Mouse (Mus musculus): ENCODE results near the gene Gpr183.
A peak's percentile ranks its signal among the peaks of the same experiment; 100 is the strongest.

Gpr183 gene

DNA sequence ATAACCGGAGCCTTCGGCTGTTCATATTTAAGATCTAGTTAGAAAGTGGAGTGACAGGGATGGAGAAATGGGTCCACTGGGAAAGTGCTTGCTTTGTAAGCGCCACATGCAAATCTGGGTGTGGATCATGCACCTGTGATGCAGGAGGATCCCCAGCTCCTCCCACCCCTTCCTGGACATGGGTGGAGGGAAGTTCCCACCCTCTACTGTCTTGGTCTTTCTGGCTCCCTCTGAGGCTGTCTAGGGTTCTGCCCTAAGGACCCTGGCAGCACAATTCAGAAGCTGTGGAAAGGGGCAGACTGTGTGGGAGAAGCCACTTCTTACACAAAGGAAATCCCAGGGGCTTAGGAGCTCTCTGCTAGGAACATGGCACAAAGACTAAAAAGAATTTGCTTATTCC is 33.4 kb downstream of the Gpr183 start:
- DNase-seq (ENCODE audit: inconsistent ontology term), result no peak

DNA sequence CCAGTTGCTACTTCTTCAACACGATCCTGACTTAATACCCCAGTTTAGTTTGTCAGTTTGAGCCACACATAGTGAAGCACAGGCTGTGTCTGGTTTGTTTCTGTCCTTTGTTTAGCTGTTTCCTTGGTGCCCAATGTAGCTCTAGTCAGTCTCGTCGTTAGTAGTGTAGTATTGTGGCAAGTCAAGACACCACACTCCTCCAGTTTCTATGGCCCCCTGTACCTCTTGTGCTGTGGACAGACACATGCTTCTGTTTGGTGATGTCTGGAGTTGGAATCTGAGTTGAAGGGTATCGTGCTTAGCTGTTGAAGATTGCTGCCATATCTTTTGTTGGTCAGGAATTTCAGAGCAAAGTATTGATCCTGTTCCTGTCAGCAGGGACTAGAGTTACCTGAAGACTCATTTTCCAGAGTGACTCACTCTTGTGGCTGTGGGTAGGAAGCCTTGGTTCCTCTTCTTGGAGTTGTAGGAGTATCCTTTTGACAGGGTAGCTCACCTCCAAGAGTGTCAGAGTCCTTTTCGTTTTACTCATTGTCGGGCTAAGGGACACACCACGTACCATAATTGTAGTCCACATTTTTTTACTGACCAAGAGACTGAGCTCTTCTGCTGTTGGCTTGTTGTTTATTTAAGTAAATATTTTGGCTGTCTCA is 34.1 kb downstream of the Gpr183 start:
- DNase-seq (ENCODE audit: inconsistent ontology term), result no peak

DNA sequence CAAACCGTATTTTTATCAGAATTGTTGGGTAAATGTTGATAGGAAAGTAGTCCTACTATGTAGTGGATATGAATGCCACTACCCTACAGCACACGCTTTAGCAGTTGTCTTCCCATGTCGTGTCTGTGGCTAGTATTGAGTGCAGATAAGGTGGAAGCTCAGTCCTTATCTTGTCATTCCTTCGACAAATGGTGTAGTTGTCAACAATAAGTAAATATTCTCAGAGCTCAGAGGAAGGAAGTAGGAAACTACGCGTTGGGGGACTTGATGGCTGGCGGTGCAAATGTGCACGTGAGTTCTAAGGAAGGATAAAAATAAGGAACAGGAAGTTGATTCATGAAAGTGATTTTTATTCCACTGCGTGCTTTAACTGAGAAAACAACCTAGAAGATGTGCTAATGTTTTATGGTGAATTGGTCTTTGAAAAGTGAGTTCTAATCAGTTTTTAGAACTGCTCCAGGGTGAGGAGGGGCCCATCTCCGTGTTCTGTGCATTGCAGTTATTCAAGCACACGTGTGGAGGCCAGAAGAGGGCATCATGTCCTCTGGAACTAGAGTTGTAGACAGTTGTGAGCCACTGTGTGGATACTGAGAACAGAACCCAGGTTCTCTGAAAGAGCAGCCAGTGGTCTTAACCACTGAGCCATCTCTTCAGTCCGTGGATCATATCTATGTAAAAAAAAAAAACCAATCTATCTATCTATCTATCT is 35.6 kb downstream of the Gpr183 start:
- DNase-seq (ENCODE audit: inconsistent ontology term), result no peak

DNA sequence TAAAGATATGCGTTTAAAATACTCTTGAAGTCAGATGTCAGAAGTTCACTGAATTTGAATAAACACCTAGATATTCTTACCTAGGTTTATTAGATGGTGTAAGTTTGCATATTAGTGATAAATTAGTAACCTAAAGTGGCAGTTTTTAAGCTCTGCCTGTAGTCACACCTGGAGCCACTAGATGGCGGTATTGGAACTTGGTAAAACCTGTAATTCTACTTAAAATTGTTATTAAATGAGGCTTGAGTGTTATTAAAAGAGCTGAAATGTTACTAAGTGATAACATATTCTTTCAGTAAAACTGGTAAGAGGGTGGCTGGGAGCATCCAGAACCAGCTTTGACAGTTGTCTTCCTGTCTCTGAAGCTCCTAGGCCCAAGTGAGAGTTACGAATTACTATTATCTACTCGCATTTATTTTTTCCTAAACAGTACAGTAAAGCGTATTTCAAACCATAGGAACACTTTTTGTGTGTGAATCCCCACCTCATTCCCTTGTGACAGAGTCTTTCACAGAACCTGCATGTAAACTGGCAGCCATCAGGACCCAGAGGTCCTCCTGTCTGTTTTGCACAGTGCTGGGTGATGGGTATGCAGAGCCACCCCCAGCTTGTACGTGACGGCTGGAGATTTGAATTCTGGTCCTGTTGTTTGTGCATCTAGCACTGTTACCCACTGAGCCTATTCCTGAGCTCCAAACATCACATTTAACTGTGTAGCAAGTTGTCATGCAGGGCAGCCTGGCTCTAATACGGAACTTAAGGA is 36.4 kb downstream of the Gpr183 start:
- DNase-seq (ENCODE audit: inconsistent ontology term), result peak; percentile 26

DNA sequence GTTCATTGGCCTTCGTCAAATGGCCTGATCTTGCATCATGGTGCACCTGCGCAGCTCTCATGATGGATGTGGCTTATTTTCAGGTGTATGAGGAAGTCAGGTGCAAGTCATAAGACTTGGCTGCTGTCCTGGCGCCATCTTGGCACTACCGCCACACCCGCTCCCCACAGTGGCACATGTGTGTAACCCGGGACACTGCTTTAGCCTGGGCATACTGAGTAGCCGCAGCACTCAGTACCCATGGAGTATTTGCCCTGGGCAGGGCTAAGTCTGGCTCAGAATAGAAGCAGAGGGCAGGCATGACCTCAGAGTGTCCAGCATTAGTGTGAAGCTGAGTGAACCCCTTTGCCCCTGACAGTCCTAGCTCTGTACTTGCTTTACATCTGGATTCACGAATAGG is 37.5 kb downstream of the Gpr183 start:
- DNase-seq (ENCODE audit: inconsistent ontology term), result no peak

DNA sequence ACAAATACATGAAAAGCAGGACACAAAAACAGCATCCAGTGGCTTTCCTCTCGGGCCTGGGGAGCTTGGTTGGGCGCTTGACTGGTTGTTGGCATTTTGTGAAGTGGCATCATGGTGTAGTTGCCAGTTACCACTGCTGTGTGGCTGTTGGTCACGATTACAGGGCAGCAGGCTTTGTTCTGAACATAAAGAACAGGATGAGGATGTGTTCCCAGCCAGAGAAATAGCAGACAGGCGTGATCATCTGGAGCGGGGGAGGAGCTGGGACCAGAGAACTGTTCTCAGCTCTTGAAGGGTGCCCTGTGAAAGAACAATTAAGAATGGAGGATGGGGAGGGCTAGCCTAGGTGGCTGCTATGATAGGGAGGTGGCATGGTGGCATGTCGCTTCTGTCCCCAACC is 38.1 kb downstream of the Gpr183 start:
- DNase-seq (ENCODE audit: inconsistent ontology term), result peak; percentile 10

DNA sequence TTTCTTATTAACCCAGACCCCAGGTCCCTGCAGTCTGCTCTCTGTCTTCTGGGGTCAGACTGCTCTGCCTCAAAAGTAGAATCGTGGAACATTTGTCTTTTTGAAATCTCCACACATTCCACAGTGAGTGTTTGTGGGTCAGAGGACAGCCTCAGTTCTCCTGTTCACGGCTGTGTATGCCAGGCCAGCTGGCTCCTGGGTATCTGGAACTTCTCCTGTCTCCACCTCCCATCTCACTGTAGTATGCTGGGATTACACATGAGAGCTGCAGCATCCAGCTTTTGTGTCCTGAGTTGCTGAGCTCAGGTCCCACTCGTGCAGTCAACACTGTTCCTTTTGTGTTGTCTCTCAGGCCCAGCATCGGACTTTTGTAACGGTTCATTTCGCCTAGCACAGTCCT is 40.1 kb downstream of the Gpr183 start:
- no peak for DNase-seq (ENCODE audit: inconsistent ontology term)

DNA sequence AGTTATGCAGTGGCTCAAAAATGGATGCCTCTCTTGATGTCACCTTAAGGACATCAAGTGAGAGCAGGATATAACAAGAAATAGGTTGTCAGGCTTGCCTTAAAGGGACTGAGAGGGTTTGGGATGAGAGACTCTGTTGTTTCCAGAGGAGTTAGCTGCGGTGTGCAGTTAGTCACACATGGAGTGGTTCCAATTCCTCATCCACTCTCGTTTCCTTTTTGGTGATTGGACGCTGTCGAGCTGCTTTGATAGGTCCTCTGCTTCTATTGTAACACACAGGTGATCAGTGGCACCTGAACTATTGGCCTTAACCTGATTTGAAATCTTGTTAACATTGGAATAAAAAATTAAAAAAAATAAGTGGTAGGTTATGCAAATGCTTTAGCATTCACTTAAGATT is 42.3 kb downstream of the Gpr183 start:
- DNase-seq (ENCODE audit: inconsistent ontology term), result peak; percentile 11

DNA sequence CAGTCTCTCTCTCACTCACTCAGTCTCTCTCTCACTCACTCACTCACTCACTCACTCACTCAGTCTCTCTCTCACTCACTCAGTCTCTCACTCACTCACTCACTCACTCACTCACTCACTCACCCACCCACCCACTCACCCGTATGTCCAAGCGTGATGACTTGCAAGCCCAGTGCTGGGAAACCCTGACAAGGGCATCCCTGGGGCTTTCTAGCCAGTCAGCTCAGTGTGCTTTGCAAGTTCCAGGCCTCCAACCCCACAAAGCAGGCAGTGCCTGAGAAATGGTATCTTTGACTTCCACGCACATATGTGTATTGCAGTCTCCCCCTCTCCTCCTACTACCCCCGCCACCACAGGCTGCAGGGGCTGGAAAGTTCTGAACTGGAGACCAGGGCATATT is 43.0 kb downstream of the Gpr183 start:
- DNase-seq (ENCODE audit: inconsistent ontology term), result no peak

DNA sequence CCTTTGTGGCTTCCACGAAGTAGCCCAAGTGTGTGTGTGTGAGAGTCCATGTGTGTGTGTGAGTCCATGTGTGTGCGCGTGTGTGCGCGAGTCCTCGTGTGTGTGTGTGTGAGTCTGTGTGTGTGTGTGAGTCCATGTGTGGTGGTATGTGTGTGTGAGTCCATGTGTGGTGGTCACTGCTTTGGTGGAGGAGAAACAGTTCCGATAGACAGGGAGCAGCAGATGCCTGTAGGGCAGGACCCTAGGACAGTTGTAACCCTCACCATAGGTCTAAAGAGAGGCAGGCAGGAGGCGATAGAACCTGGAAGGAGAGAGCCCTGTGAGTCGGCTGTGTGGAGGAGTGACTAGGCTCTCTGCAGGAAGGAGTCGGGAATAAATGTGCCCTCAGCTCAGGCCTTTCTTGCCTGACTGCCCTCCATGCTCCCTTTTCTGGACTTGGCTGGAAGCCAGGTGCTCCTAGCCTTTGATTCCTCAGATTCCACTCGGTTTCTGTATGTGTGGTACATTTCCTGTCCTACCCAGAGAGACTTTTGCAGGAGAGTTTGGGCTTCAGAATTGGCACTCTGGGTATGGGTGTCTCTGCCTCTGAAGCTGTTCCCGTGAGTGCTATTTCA is 44.4 kb downstream of the Gpr183 start:
- DNase-seq (ENCODE audit: inconsistent ontology term), result peak; percentile 50

DNA sequence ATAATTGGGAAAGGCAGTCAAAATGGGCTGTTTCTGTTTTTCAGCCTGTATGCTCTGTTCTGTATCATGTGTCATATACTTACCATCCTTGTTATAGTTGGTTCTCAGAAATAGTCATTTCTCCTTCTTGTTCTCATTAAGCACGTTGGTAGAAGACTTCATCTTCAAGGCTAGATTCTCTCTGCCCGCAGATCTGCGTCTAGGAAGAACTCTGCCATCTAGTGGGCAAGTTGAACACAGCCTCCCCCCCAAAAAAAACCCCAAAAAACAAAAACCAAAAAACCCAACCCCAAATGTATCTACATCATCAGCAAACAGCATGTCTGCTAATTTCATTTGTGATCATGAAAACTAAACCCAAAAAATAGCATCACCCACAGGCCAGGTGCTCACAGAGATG is 45.2 kb downstream of the Gpr183 start:
- DNase-seq (ENCODE audit: inconsistent ontology term), result no peak

DNA sequence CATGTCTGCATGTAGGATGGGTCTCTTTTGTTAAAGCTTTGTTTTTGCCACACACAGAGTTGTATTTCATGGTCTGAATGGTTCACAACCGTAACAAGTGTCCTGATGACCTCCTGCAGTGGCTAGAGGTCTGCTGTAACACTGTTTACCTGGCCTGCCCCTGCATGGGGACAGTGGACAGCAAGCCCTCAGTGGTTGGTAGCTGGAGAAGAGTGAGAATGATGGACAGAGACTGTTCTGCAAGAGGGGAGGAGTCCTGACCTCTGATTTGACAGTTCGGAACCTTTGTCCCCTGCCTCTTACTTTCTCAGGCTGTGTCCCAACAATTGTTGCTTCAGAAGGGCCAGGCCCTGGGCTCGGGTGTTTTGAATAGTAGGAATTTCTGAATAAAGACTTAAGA is 46.7 kb downstream of the Gpr183 start:
- DNase-seq (ENCODE audit: inconsistent ontology term), result no peak

DNA sequence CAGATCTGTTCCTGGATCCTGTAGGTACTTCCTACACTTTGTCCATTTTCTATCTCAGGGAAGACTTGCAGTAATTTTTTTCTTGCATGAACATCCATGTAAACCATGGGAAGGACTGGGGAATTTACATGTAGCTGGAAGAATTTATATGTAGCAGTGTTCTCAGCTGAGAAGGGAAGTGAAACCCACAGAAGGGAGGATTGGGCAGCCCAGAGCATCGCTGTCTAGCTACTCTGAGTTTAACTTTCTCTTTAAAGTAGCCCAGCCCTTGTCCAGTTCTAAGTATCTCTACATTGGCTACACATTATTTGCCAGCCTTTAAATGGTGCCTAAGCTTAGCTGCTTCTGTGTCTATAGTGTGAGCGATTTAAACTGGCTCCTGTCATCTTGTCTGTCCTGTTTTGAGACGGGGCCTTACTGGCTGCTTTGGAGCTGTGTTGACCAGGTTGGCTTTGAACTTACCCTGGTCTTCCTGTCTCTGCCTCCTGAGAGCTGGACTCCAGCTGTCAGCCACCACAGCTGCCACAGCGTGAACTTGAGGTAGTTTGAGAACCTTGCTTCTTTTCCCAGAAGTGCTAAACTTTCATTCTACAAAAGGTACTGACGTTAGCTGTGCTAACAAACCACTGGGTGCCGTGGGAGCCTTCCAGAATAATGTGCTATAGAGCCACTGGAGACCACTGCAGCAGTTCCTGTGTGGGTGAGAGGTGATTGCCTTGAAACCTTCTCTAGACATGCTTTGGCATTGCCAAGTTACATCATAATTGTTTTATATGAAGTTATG is 48.5 kb downstream of the Gpr183 start:
- no peak for DNase-seq (ENCODE audit: inconsistent ontology term)

DNA sequence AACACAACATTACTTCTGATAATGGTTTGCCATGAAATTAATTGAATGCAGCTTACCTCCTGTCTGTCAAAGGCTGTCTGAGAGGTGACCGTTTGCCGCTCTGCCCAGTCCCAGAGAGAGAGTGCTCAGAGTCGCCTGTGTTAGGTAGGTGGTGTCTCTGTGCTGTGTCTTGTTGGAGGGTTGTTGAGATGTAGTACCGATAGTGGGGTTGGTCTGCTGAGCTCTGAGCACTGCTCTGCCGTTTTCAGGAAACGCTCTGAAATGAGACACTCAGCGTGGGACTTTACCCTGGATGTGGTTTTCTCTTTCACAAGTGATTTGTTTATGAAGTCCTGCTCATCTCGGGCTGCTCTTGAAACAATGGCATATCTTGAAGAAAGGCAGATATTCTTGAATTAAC is 49.4 kb downstream of the Gpr183 start, which contains the start of gene Gpr18:
Gene Gpr18 (minus strand): TSS at position 161 of the 400 bp plus-strand sequence.
- DNase-seq (ENCODE audit: inconsistent ontology term), result no peak

DNA sequence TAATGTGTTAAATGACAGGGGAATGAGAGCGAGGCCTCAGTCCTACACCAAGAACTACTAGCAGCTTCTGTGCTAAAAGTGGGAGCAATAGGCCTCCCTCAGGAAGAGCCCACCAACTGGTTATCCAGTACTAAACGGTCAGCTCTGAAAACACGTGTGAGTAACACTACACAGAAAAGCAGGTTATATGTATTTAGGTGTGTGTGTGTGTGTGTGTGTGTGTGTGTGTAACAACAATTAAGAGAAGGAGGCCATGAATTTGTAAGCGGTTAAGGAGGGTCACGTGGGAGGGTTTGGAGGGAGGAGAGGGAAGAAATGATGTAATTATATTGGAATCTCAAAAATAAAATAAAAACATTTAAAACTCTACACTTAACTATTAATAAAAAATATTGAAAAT is 49.9 kb downstream of the Gpr183 start:
- no peak for DNase-seq (ENCODE audit: inconsistent ontology term)

DNA sequence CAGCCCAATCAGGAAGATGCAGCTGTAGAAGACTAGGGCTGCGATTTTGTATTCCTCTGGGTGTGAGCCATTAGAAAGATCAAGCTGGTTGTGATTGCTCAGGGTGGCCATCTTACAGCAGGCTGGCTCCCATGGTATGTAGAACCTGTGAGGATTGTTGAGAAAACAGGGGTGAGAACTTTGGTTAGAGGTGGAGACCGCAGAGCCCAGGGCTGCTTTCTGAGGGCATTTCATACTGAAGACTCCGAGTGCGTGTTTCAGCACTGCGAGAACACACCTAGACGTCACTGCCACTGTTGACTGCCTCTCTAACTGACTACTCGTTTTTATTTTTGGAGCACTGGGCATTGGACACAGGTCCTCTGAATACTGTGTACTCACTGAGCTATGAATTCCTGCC is 52.5 kb downstream of the Gpr183 start:
- no peak for DNase-seq (ENCODE audit: inconsistent ontology term)

DNA sequence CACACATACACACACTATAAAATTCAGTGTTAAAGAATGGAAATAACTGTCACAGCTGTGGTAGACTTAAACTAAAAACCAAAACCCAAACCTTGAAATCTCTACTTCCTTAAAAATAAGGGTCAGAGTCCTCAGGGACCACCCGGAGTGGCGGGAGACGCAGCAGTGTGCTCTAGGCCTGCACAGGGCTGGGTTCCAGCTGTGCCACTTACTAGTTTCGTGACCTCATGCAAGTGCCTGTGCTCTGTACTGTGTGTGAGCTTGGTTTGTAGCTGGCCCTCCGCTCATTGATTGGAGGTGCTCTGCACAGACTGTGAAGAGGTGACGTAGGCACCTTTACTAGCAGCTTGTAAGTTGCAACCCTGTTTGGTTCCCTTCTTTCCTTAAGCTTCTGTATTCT is 55.1 kb downstream of the Gpr183 start:
- no peak for DNase-seq (ENCODE audit: inconsistent ontology term)

DNA sequence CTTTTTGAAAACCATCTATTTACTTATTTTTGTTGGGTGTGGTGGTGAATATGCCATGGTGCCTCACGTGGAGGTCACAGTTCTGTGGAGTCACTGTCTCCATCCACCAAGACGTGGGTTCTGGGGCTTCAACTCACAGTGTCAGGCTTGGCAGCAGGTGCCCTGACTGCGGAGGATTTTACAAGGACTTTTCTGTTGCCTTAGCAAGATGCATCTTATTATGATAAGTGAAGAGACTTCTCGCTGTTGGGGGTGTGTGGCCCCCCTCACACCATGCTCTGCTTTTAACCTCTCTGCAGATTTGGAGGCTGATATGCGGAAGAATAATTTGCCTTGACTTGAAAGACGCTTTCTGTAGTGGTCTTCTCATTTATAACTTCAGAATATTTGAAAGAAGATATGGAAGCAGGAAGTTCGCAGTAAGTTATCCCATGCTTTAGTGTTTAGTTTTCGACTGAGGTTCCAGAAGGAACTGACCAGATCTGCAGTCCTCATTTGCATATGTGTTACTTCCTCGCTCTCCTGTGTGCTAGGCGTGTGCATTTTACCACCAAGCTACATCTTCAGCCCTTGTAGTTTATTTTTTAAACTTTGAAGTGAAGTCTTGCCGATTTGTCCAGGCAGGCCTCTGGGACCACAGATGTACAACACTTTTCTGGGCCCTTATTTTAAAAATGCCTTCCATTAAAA is 57.9 kb downstream of the Gpr183 start:
- no peak for DNase-seq (ENCODE audit: inconsistent ontology term)

DNA sequence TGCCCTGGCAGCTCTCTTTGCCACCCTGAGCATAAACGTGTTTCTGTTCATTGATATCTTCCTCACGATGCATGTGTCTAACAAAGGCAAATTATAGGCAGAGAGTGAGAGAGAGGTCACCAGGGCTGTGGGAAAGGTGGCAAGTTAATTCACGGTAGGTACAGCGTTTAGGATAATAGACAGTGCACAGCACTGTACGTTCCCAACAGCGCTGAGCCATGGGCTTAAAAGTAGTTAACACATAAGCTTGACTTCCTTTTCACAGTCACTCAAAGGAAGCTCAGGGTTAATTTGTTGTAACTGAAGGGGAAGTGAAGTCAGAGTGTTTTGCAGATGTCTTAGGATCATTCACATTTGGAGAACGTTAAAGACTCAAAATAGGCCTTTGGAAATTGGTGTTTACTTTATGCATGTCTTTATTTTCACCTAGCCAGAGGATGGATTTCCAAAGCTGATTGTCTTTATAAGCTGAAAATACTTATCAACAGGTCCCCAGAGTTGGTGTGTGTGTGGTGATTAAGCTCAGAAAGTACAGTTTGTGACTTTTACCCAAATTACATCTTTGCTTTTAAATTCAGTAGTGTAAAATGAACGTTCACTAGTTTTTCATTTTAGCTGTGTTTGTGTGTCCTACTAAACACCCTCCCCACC is 58.5 kb downstream of the Gpr183 start:
- no peak for DNase-seq (ENCODE audit: inconsistent ontology term)

DNA sequence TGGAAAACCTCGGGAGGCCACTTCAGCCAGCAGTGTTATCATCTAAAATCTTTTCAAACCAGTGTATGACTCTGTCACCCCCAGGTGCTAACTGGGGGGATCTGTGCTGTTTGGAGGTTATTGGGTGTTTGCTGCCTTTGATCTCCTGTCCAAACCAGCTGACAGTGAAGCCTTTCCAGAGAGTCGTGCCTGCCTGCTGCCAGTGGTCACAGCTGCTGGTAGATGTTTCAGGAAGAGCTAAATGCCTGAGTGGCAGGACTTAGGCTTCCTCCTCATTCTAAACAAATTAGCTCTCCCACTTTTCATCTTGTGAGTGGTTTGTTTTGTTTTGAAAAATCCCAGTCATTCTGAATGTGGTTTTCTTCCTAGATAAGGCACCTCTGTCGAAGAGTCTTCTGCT is 60.2 kb downstream of the Gpr183 start:
- no peak for DNase-seq (ENCODE audit: inconsistent ontology term)

Measured in Muller cell, postnatal 12 days (primary cell).